8 mouse cellular contexts compared by ENCODE assay signal in genomic region chr17:21733529-21734031, GRCm38 (mm10). TPM values are rescaled to one million over a fixed set of nuclear protein-coding genes. Genes with fewer than 3 reads are reported as not detected.
DNase-seq lines count a peak whose midpoint lies in the region; ATAC-seq lines count a peak whose summit lies in the region.

No protein-coding gene starts in this region.

- peak; percentile 96 for ATAC-seq in megakaryocyte progenitor cell, adult 5-6 weeks (replicated peaks; ENCODE audit: poor library complexity)

- DNase-seq in adrenal gland, adult (ENCODE audit: inconsistent age in 2 of 2, low spot score in 1 of 2): peak; percentile 80 to 95
- DNase-seq in embryo, embryonic 10 days (ENCODE audit: low spot score): peak; percentile 93
- peak; percentile 66 for DNase-seq in gastrocnemius, postnatal 10 days
- DNase-seq in induced T-regulatory cell, adult 2 months (ENCODE audit: low read depth): peak; percentile 55
- peak; percentile 4 to 49 for DNase-seq in left cerebral cortex, adult 9 months (ENCODE audit: low spot score in 2 of 2)
- DNase-seq in right cerebral cortex, postnatal 14 days: peak; percentile 48
- peak; percentile 87 for DNase-seq in yolk sac, embryonic 10.5 days (ENCODE audit: low spot score)

RNA-seq across cellular contexts. Expression of gene Zfp229, which starts 3.0 kb away (rescaled TPM):
- 1 to 10 TPM; 5.9 to 7.5 TPM for total RNA-seq in gastrocnemius, postnatal 10 days (2021)
- total RNA-seq in megakaryocyte progenitor cell, adult 5-6 weeks (2015): 3.8 and 4.5 TPM in 2 replicates
- 5.4 TPM in 2 replicates for total RNA-seq in megakaryocyte progenitor cell, adult 5-6 weeks (2017)

RNA-seq across cellular contexts. Expression of gene Zfp760, which starts 26.0 kb away (rescaled TPM):
- 1 to 10 TPM; 1.9 to 3.5 TPM for total RNA-seq in gastrocnemius, postnatal 10 days (2021)
- total RNA-seq in megakaryocyte progenitor cell, adult 5-6 weeks (2015): 6.9 and 7.0 TPM in 2 replicates
- 5.9 and 7.8 TPM in 2 replicates for total RNA-seq in megakaryocyte progenitor cell, adult 5-6 weeks (2017)

RNA-seq across cellular contexts. Expression of gene Gm10226, which starts 41.9 kb away (rescaled TPM):
- total RNA-seq in gastrocnemius, postnatal 10 days (2021): 1 to 10 TPM in 1 of 2 experiments, not detected in 1; 2.1 TPM
- total RNA-seq in megakaryocyte progenitor cell, adult 5-6 weeks (2015): 7.1 and 9.4 TPM in 2 replicates
- total RNA-seq in megakaryocyte progenitor cell, adult 5-6 weeks (2017): 20.6 TPM in 1 of 2 replicates, not detected in the other

Comparison
In these comparisons a context has a peak if more than half of its experiments do, and no peak if none do; other contexts are left out.
1. Peak in every context shown above with its lines: DNase-seq and ATAC-seq.
2. DNase-seq: peak in every context shown above with its lines; median percentile 93 in embryo, embryonic 10 days; 88 in adrenal gland, adult; 87 in yolk sac, embryonic 10.5 days; 66 in gastrocnemius, postnatal 10 days; 55 in induced T-regulatory cell, adult 2 months; 48 in right cerebral cortex, postnatal 14 days; 26 in left cerebral cortex, adult 9 months.